Mouse (Mus musculus) erythroblast, embryonic 14.5 days (primary cell): ENCODE measurements at regions not wholly inside any gene's neighbourhood (a gene's known extent, or its start where the extent isn't known, plus 50 kb on each side); places are given as distances from the start of the nearest gene placed in this dataset.

Experiments used
- GATA1 ChIP-seq: IDR thresholded peaks from 2 replicates; pipeline ENCODE4 v1.6.1; 2012; ENCODE audit warnings: low read length, inconsistent platforms, mixed read lengths
- TAL1 ChIP-seq: IDR thresholded peaks from 3 replicates; pipeline ENCODE4 v1.6.1; 2012; ENCODE audit warnings: low read length, inconsistent platforms, mixed read lengths

- no peak for TF ChIP-seq GATA1
- TF ChIP-seq TAL1: no peak
Measured at GRCm38 (mm10) chr16:20828996-20829731, 94.9 kb upstream of the Thpo start.
